Mouse (Mus musculus) lung, postnatal 0 days (tissue): ENCODE measurements around the gene Tnr. TPM values are rescaled to one million over a fixed set of nuclear protein-coding genes. Genes with fewer than 3 reads are reported as not detected.

ENCODE experiments used
- ATAC-seq: fragments of 200-750 bp; cut with Nextera tagmentation; 2 replicates; pipeline ENCODE4 v1.8.0; 2017; ENCODE audit warnings: moderate library complexity
- DNase-seq: peaks from one replicate; pipeline ENCODE4 v3.0.0-alpha.2; 2016; ENCODE audit warnings: low spot score
- H3K27ac ChIP-seq: fragments of 300-500 bp; sonication (generic); 2 replicates; pipeline ENCODE4 v1.5.1; 2014; ENCODE audit warnings: antibody characterized with exemption, mild to moderate bottlenecking, low read length, mixed read lengths
- H3K27me3 ChIP-seq: fragments of 300-500 bp; sonication (generic); replicated peaks from 2 replicates; pipeline ENCODE4 v1.6.1; 2014; ENCODE audit warnings: low read length, mixed read lengths; ENCODE audit not compliant: insufficient read depth
- H3K36me3 ChIP-seq: fragments of 300-500 bp; sonication (generic); 2 replicates; pipeline ENCODE4 v1.6.1; 2014; ENCODE audit warnings: low read length, mixed read lengths; ENCODE audit not compliant: insufficient read depth
- H3K4me1 ChIP-seq: fragments of 300-500 bp; sonication (generic); 2 replicates; pipeline ENCODE4 v1.6.1; 2014; ENCODE audit warnings: antibody characterized with exemption, low read depth, low read length, mixed read lengths; ENCODE audit not compliant: insufficient read depth
- H3K4me2 ChIP-seq: fragments of 300-500 bp; sonication (generic); replicated peaks from 2 replicates; pipeline ENCODE4 v1.6.1; 2014; ENCODE audit warnings: low read depth, mild to moderate bottlenecking, low read length, moderate library complexity, mixed read lengths
- H3K4me3 ChIP-seq: fragments of 300-500 bp; sonication (generic); 2 replicates; pipeline ENCODE4 v1.5.1; 2014; ENCODE audit warnings: low read depth, low read length
- H3K9ac ChIP-seq: fragments of 300-500 bp; sonication (generic); replicated peaks from 2 replicates; pipeline ENCODE4 v1.6.1; 2014; ENCODE audit warnings: low read depth, mild to moderate bottlenecking
- H3K9me3 ChIP-seq: fragments of 300-500 bp; sonication (generic); 2 replicates; pipeline ENCODE4 v1.6.1; 2016; ENCODE audit warnings: low read length, mixed read lengths
- CTCF ChIP-seq: IDR thresholded peaks from 2 replicates; pipeline ENCODE4 v1.5.1; 2016; ENCODE audit warnings: antibody characterized with exemption, mild to moderate bottlenecking
- EP300 ChIP-seq: IDR thresholded peaks from 2 replicates; pipeline ENCODE4 v1.6.1; 2016; ENCODE audit warnings: antibody characterized with exemption, mild to moderate bottlenecking, control low read depth
- WGBS: fragments of 180-500 bp; shearing (Covaris S2); extraction: QIAGEN DNeasy Blood & Tissue Kit; methylation state at CpG from one replicate; pipeline ENCODE4 v1.1.7; 2014; 5-methylcytosine and 5-hydroxymethylcytosine counted together
- polyA plus RNA-seq: library from polyadenylated mRNA; unstranded; fragments of >200 nt; fragmentation: Nextera tagmentation; extraction: Ambion mirVana; gene quantifications from 2 replicates; pipeline ENCODE4 v1.2.1, GENCODE M21; 2015

The Tnr gene
- polyA plus RNA-seq, 1 experiment from 2014 or later, result not detected

DNA sequence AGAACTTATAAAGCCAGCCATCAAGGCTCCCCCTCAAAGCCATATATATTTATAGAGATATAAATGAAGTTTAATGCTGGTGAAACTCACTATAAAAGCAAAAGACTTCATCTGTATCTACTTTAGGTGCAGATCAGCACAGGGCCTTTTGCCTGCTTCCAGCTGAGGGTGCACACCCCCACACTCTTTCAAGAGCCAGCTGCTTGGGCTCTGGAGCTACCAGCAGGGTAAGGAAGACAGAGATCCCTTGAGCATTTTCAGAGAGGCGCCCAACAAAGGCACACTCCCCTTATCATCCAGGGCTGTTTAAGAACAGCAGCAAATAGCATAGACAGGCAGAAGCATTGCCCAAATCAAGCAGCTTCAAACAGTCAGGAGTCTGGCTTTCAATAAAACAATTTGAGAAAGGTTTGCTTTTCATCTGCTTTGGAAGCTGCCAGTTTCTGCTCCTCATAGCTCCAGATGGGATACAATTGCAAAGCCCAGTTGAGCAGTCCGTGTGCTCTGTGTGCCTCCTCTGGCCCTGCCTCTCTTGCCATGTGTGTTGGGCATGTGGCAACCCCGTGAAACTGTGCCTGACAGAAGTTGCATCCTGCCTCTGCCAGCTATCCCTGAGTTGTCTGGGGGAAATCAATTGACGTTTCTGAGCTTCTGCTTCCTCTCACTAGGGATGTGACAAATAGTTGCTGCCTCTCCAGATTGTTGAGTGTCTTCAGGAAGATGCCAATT lies 9.4 kb downstream of the Tnr start:
- Histone ChIP-seq H3K4me2 (no peak overlapping the region), H3K36me3 (no peaks in the 10 kb centered on the region), H3K27me3 (no peaks in the 10 kb centered on the region), H3K9ac (no peak overlapping the region), H3K27ac (no peak overlapping the region), H3K4me3 (no peak overlapping the region), H3K9me3 (no peaks in the 10 kb centered on the region), H3K4me1 (no peaks in the 10 kb centered on the region)
- no peak for TF ChIP-seq CTCF
- no peak for TF ChIP-seq EP300
- WGBS, result 31% methylated on average over 4 of the region's 4 CpGs
- DNase-seq, result no peak
- no peak for ATAC-seq

DNA sequence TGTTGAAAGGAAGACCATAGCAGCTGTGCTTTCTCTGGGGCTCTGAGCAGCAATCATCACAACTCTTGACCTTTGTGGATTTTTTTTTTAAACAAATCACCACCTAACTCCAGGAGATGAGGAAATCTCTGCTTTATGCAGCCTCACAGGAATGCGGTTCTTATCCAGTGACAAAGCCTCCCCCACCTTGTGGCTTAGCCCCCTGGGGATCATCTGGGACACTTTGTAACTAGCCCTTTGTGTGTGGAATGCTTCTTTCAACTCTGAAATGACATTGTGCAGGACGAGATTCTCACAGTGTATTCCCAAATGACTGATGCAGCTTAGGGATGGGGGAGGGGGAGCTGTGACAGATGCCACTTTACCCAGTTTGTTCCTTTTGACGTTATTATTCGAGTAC lies 12.0 kb downstream of the Tnr start:
- H3K9me3 ChIP-seq, result no peaks in the 10 kb centered on the region
- no peaks in the 10 kb centered on the region for H3K4me1 ChIP-seq
- ATAC-seq (no peak), DNase-seq (no peak)
- H3K4me3 ChIP-seq, result no peak overlapping the region
- H3K4me2 ChIP-seq, result no peak overlapping the region
- TF ChIP-seq EP300 (no peak), CTCF (no peak)
- no peaks in the 10 kb centered on the region for H3K36me3 ChIP-seq
- H3K9ac ChIP-seq, result no peak overlapping the region
- no peak overlapping the region for H3K27ac ChIP-seq
- H3K27me3 ChIP-seq, result no peaks in the 10 kb centered on the region
- 11% methylated on average over 4 of the region's 4 CpGs for WGBS

DNA sequence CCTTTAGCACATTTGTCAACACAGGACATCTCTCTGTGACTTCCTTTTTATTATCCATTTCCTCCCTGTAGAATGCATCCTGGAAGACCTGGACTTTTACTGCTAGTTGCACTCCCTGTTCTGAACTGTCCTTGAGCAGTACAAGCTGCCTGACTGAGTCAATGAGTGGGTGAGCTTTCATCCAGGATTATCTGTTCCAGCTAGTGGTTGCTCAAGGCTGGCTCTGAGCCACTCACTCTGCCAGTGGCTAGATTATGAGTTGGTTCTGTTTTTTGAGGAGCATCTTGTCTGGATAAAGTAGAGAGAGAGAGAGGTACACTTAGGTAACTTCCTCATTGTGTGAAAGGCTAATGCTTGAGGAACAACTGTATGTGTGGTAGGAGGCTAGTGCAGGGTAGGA lies 14.0 kb downstream of the Tnr start:
- no peak for TF ChIP-seq CTCF
- no peak for TF ChIP-seq EP300

DNA sequence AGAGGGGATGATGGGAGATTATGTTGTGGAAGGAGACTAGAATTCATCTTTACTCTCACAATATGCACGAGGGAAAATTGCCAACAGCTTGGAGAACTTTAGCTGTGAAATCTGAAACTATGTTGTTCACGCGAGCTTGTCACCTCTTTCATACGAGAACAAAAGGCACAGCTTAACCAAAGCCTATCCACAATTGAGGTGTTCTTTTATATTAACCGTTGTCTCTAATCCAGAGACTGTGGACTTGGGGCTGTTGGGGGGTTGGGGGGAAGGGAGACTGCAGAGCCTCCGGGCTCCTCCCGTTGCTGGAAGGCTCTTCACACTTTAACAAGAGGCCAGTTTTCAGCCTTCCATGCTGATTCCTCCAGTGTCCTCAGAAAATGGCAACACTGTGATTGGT lies 14.5 kb downstream of the Tnr start:
- Histone ChIP-seq H3K4me2 (no peak overlapping the region), H3K27ac (no peak overlapping the region), H3K4me3 (no peak overlapping the region), H3K9me3 (no peaks in the 10 kb centered on the region), H3K9ac (no peak overlapping the region), H3K36me3 (no peaks in the 10 kb centered on the region), H3K27me3 (no peaks in the 10 kb centered on the region), H3K4me1 (no peaks in the 10 kb centered on the region)
- ATAC-seq, result no peak
- TF ChIP-seq EP300 (no peak), CTCF (no peak)
- 39% methylated on average over 7 of the region's 7 CpGs for WGBS
- DNase-seq, result no peak

More for the DNA sequence above, 14.0 kb downstream of the Tnr start:
- no peaks in the 10 kb centered on the region for H3K9me3 ChIP-seq
- H3K4me3 ChIP-seq, result no peak overlapping the region
- no peak for DNase-seq
- no peak for ATAC-seq
- H3K9ac ChIP-seq, result no peak overlapping the region
- no peaks in the 10 kb centered on the region for H3K4me1 ChIP-seq
- H3K27me3 ChIP-seq, result no peaks in the 10 kb centered on the region
- no peak overlapping the region for H3K4me2 ChIP-seq
- no peaks in the 10 kb centered on the region for H3K36me3 ChIP-seq
- H3K27ac ChIP-seq, result no peak overlapping the region

DNA sequence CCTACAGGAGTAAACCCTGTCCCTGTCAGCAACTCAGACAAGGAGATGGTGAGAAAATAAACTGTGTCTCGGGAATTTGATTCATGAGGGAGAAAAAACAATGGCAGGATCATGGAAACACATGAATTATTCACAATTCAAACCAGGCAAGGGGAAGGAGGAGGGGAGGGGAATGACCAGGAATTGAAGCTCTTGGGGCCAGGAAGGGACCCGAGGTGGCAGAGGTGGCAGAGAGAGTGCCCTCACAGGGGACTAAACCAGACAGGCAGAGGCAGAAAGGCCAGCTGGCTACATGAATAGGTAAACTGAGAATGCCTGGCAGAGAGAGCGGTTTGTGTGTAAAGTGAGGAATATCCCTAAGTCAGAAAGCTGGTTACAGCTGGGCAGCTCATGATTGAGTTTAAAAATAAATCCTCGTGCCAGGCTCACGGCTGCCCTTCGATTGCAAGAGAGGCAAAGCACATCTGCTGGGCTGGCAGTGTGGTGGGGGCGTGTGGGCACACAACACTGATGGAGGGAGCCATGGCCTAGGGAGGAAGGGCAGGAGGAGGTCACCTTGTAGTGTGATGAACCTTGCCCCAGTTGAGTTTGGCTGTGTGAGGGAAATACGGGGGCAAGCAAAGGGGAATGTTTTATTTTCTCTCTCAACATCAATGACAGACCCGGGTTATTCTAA lies 22.0 kb downstream of the Tnr start:
- TF ChIP-seq CTCF (no peak), EP300 (no peak)
- Histone ChIP-seq H3K27me3 (no peaks in the 10 kb centered on the region), H3K9ac (no peak overlapping the region), H3K4me1 (no peaks in the 10 kb centered on the region), H3K36me3 (no peaks in the 10 kb centered on the region), H3K4me2 (no peak overlapping the region), H3K27ac (no peak overlapping the region), H3K9me3 (no peaks in the 10 kb centered on the region), H3K4me3 (no peak overlapping the region)
- DNase-seq (no peak), ATAC-seq (no peak)
- WGBS, result 56% methylated on average over 9 of the region's 9 CpGs

DNA sequence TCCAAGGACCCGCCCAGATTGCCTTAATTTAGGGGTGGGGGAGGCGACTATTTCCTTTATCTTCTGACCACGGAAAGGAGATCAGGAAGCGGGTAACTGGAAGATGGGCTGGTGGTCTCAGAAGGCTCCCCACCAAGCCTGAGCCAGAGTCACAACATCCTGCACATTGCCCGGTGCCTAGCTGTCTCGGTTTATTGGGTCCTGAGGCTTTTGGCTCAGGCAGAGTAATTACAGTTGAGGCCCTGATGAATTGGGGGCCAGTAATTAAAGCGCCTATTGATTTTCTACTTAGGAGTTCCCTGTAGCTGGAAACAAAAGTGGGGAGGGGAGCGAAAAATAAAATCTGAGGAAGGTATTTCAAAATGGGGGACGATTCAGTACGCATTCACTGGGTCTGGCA lies 27.5 kb downstream of the Tnr start:
- ATAC-seq, result no peak
- WGBS, result 71% methylated on average over 10 of the region's 10 CpGs
- TF ChIP-seq CTCF, result no peak
- Histone ChIP-seq H3K4me2 (no peak overlapping the region), H3K9ac (no peak overlapping the region), H3K4me3 (no peak overlapping the region), H3K9me3 (no peaks in the 10 kb centered on the region), H3K27ac (no peak overlapping the region), H3K4me1 (no peaks in the 10 kb centered on the region), H3K36me3 (no peaks in the 10 kb centered on the region), H3K27me3 (no peaks in the 10 kb centered on the region)
- DNase-seq, result no peak
